Mouse (Mus musculus): ENCODE data around the gene Aars2. TPM values are rescaled to one million over a fixed set of nuclear protein-coding genes. Genes with fewer than 3 reads are reported as not detected.

The Aars2 gene
- total and polyA plus RNA-seq, 2 experiments from 2014 or later, result 15.0 to 25.6 TPM

- Histone ChIP-seq H3K27me3 (ENCODE audit: control insufficient read depth, insufficient read depth, low read length) (peaks cover 11% of the 10 kb centered on the region), H3K36me3 (replicated peaks; ENCODE audit: control insufficient read depth, insufficient read depth, low read length) (no peaks in the 10 kb centered on the region), H3K4me2 (ENCODE audit: low read depth, low read length) (no peak overlapping the region), H3K9ac (replicated peaks; ENCODE audit: low read depth, low read length) (no peak overlapping the region), H3K9me3 (replicated peaks; ENCODE audit: control insufficient read depth, low read length) (no peaks in the 10 kb centered on the region), H3K4me1 (ENCODE audit: control insufficient read depth, insufficient read depth) (peaks cover 15% of the 10 kb centered on the region), H3K4me3 (ENCODE audit: low read depth, low read length) (no peak overlapping the region), H3K27ac (ENCODE audit: low read depth) (no peak overlapping the region)
- no peak for ATAC-seq (ENCODE audit: insufficient read depth, low read depth)
- 84% methylated on average over 15 of the region's 15 CpGs for WGBS
- no peak for TF ChIP-seq EP300 (IDR thresholded peaks at IDR 0.05; ENCODE audit: low read depth)
- no peak for TF ChIP-seq CTCF (IDR thresholded peaks at IDR 0.05; ENCODE audit: low read depth)
- no peak for DNase-seq (ENCODE audit: low spot score)
Observed at GRCm38 (mm10) chr17:45559732-45560525, 53.3 kb downstream of the Aars2 start.

- Histone ChIP-seq H3K27me3 (ENCODE audit: control insufficient read depth, insufficient read depth, low read length) (no peaks in the 10 kb centered on the region), H3K36me3 (replicated peaks; ENCODE audit: control insufficient read depth, insufficient read depth, low read length) (peaks cover 26% of the 10 kb centered on the region), H3K27ac (ENCODE audit: low read depth) (no peak overlapping the region), H3K9me3 (replicated peaks; ENCODE audit: control insufficient read depth, low read length) (no peaks in the 10 kb centered on the region), H3K4me1 (ENCODE audit: control insufficient read depth, insufficient read depth) (peaks cover 10% of the 10 kb centered on the region), H3K4me2 (ENCODE audit: low read depth, low read length) (no peak overlapping the region), H3K9ac (replicated peaks; ENCODE audit: low read depth, low read length) (no peak overlapping the region), H3K4me3 (ENCODE audit: low read depth, low read length) (no peak overlapping the region)
- DNase-seq (ENCODE audit: low spot score) (no peak), ATAC-seq (ENCODE audit: insufficient read depth, low read depth) (no peak)
- WGBS, result 74% methylated on average over 12 of the region's 12 CpGs
- TF ChIP-seq EP300 (IDR thresholded peaks at IDR 0.05; ENCODE audit: low read depth) (no peak), CTCF (IDR thresholded peaks at IDR 0.05; ENCODE audit: low read depth) (no peak)
Observed at GRCm38 (mm10) chr17:45563216-45563615, 56.6 kb downstream of the Aars2 start.

GRCm38 (mm10) chr17:45563655-45564530, 57.3 kb downstream of the Aars2 start, which contains the start of gene Slc35b2:
Slc35b2 (plus strand) TSS chr17:45563874.
- H3K27me3 ChIP-seq (ENCODE audit: control insufficient read depth, insufficient read depth, low read length), result no peaks in the 10 kb centered on the region
- peak within 1 kb of the TSS; percentile 73 for H3K27ac ChIP-seq (ENCODE audit: low read depth)
- peak; percentile 97 for TF ChIP-seq CTCF (IDR thresholded peaks at IDR 0.05; ENCODE audit: low read depth)
- TF ChIP-seq EP300 (IDR thresholded peaks at IDR 0.05; ENCODE audit: low read depth), result peak; percentile 67; the same call in 1 of the 2 replicates
- 1% methylated on average over 55 of the region's 61 CpGs for WGBS
- ATAC-seq (ENCODE audit: insufficient read depth, low read depth) (peak; percentile 93), DNase-seq (ENCODE audit: low spot score) (peak; percentile 93)
- H3K4me2 ChIP-seq (ENCODE audit: low read depth, low read length), result peak within 1 kb of the TSS; percentile 98
- peak within 1 kb of the TSS; percentile 89 for H3K9ac ChIP-seq (replicated peaks; ENCODE audit: low read depth, low read length)
- H3K4me3 ChIP-seq (ENCODE audit: low read depth, low read length), result peak within 1 kb of the TSS; percentile 94
- H3K4me1 ChIP-seq (ENCODE audit: control insufficient read depth, insufficient read depth), result peaks cover 10% of the 10 kb centered on the region
- peaks cover 33% of the 10 kb centered on the region for H3K36me3 ChIP-seq (replicated peaks; ENCODE audit: control insufficient read depth, insufficient read depth, low read length)
- no peaks in the 10 kb centered on the region for H3K9me3 ChIP-seq (replicated peaks; ENCODE audit: control insufficient read depth, low read length)

GRCm38 (mm10) chr17:45564531-45565084, 58.0 kb downstream of the Aars2 start:
- Histone ChIP-seq H3K4me3 (ENCODE audit: low read depth, low read length) (peak overlapping the region; percentile 94), H3K27ac (ENCODE audit: low read depth) (peak overlapping the region; percentile 73; the same call in 1 of the 2 replicates), H3K4me1 (ENCODE audit: control insufficient read depth, insufficient read depth) (peaks cover 10% of the 10 kb centered on the region), H3K4me2 (ENCODE audit: low read depth, low read length) (peak overlapping the region; percentile 98), H3K9ac (replicated peaks; ENCODE audit: low read depth, low read length) (peak overlapping the region; percentile 89), H3K9me3 (replicated peaks; ENCODE audit: control insufficient read depth, low read length) (no peaks in the 10 kb centered on the region), H3K27me3 (ENCODE audit: control insufficient read depth, insufficient read depth, low read length) (no peaks in the 10 kb centered on the region), H3K36me3 (replicated peaks; ENCODE audit: control insufficient read depth, insufficient read depth, low read length) (peaks cover 40% of the 10 kb centered on the region)
- TF ChIP-seq EP300 (IDR thresholded peaks at IDR 0.05; ENCODE audit: low read depth) (no peak), CTCF (IDR thresholded peaks at IDR 0.05; ENCODE audit: low read depth) (no peak)
- 11% methylated on average over 18 of the region's 18 CpGs for WGBS
- no peak for DNase-seq (ENCODE audit: low spot score)
- ATAC-seq (ENCODE audit: insufficient read depth, low read depth), result no peak

GRCm38 (mm10) chr17:45565103-45565502, 58.5 kb downstream of the Aars2 start:
- Histone ChIP-seq H3K4me1 (ENCODE audit: control insufficient read depth, insufficient read depth) (peaks cover 10% of the 10 kb centered on the region), H3K36me3 (replicated peaks; ENCODE audit: control insufficient read depth, insufficient read depth, low read length) (peaks cover 45% of the 10 kb centered on the region), H3K27me3 (ENCODE audit: control insufficient read depth, insufficient read depth, low read length) (no peaks in the 10 kb centered on the region), H3K9me3 (replicated peaks; ENCODE audit: control insufficient read depth, low read length) (no peaks in the 10 kb centered on the region), H3K27ac (ENCODE audit: low read depth) (no peak overlapping the region), H3K4me3 (ENCODE audit: low read depth, low read length) (peak overlapping the region; percentile 94), H3K4me2 (ENCODE audit: low read depth, low read length) (peak overlapping the region; percentile 98), H3K9ac (replicated peaks; ENCODE audit: low read depth, low read length) (no peak overlapping the region)
- DNase-seq (ENCODE audit: low spot score) (no peak), ATAC-seq (ENCODE audit: insufficient read depth, low read depth) (no peak)
- WGBS, result 90% methylated on average over 11 of the region's 11 CpGs
- TF ChIP-seq EP300 (IDR thresholded peaks at IDR 0.05; ENCODE audit: low read depth), result no peak
- no peak for TF ChIP-seq CTCF (IDR thresholded peaks at IDR 0.05; ENCODE audit: low read depth)
